Mouse (Mus musculus) MEL (cell line): ENCODE measurements at regions not wholly inside any gene's neighbourhood (a gene's known extent, or its start where the extent isn't known, plus 50 kb on each side); places are given as distances from the start of the nearest gene placed in this dataset.

Experiments
- CHD2 ChIP-seq: IDR thresholded peaks from 2 replicates; pipeline ENCODE4 v1.6.1; 2011; ENCODE audit warnings: low read length, improper control_type of control experiment
- CTCF ChIP-seq, 3 experiments: IDR thresholded peaks in 2 of 3; conservative IDR thresholded peaks in 1 of 3; 2 replicates each; pipeline ENCODE4 v1.5.1; 2011 to 2012; ENCODE audit warnings: low read length in 3 of 3, low read depth in 2 of 3, mild to moderate bottlenecking in 2 of 3, improper control_type of control experiment in 1 of 3, inconsistent platforms in 1 of 3, mixed read lengths in 1 of 3, moderate library complexity in 1 of 3; ENCODE audit not compliant: control insufficient read depth in 1 of 3, insufficient read depth in 1 of 3, poor library complexity in 1 of 3, severe bottlenecking in 1 of 3
- ELF1 ChIP-seq: IDR thresholded peaks from 2 replicates; pipeline ENCODE4 v1.6.1; 2014; ENCODE audit warnings: low read depth, mild to moderate bottlenecking, inconsistent platforms, low read length, improper control_type of control experiment, moderate library complexity
- EP300 ChIP-seq, 2 experiments: IDR thresholded peaks; 2 replicates each; pipeline ENCODE4 v1.6.1; 2011; ENCODE audit warnings: improper control_type of control experiment in 2 of 2, low read length in 2 of 2, low read depth in 1 of 2, mild to moderate bottlenecking in 1 of 2
- JUND ChIP-seq: IDR thresholded peaks from 2 replicates; pipeline ENCODE4 v1.6.1; 2011; ENCODE audit warnings: low read depth, mild to moderate bottlenecking, improper control_type of control experiment, low read length
- MAX ChIP-seq: IDR thresholded peaks from 2 replicates; pipeline ENCODE4 v1.6.1; 2011; ENCODE audit warnings: low read length, improper control_type of control experiment
- POLR2A ChIP-seq, 2 experiments: IDR thresholded peaks; 2 replicates each; pipeline ENCODE4 v1.6.1; 2011 to 2012; ENCODE audit warnings: low read length in 2 of 2, mild to moderate bottlenecking in 2 of 2, control low read depth in 1 of 2, improper control_type of control experiment in 1 of 2, low read depth in 1 of 2, moderate library complexity in 1 of 2; ENCODE audit not compliant: control insufficient read depth in 1 of 2, insufficient read depth in 1 of 2, poor library complexity in 1 of 2
- SIN3A ChIP-seq: IDR thresholded peaks from 2 replicates; pipeline ENCODE4 v1.6.1; 2012; ENCODE audit warnings: low read length, improper control_type of control experiment, inconsistent platforms
- TAL1 ChIP-seq: IDR thresholded peaks from 2 replicates; pipeline ENCODE4 v1.6.1; 2012; ENCODE audit warnings: mild to moderate bottlenecking, inconsistent platforms, low read length, moderate library complexity, mixed read lengths
- UBTF ChIP-seq: IDR thresholded peaks from 2 replicates; pipeline ENCODE4 v1.6.1; 2012; ENCODE audit warnings: low read depth, mild to moderate bottlenecking, inconsistent platforms, low read length, improper control_type of control experiment, moderate library complexity, borderline replicate concordance; ENCODE audit not compliant: insufficient read depth
- USF1 ChIP-seq: IDR thresholded peaks from 2 replicates; pipeline ENCODE4 v1.6.1; 2014; ENCODE audit warnings: low read depth, mild to moderate bottlenecking, inconsistent platforms, low read length, improper control_type of control experiment, moderate library complexity

GRCm38 (mm10) chr3:70594785-70595184 lies 587.4 kb downstream of the Otol1 start:
- TF ChIP-seq CHD2, result no peak
- no peak for TF ChIP-seq CTCF (IDR thresholded peaks at IDR 0.05 in 2 of 3, conservative IDR thresholded peaks at IDR 0.05 in 1 of 3; ENCODE audit: control insufficient read depth in 1 of 3, insufficient read depth in 1 of 3, low read depth in 2 of 3, low read length in 3 of 3, poor library complexity in 1 of 3, severe bottlenecking in 1 of 3)
- no peak for TF ChIP-seq EP300 (IDR thresholded peaks at IDR 0.05; ENCODE audit: low read depth in 1 of 2, low read length in 2 of 2)
- no peak for TF ChIP-seq POLR2A (IDR thresholded peaks at IDR 0.05; ENCODE audit: control insufficient read depth in 1 of 2, insufficient read depth in 1 of 2, low read depth in 1 of 2, low read length in 2 of 2, poor library complexity in 1 of 2)
- no peak for TF ChIP-seq SIN3A
- TF ChIP-seq USF1, result no peak
- TF ChIP-seq MAX, result no peak
- no peak for TF ChIP-seq ELF1
- TF ChIP-seq UBTF, result no peak
- TF ChIP-seq JUND, result no peak
- TF ChIP-seq TAL1, result no peak
